Mouse (Mus musculus) urinary bladder, adult 18-20 months (tissue): ENCODE data around the gene Zfp811.
"Not testable (repeated sequence)": the region's sequence is repeated elsewhere in the genome, so short reads cannot be mapped to it uniquely, and the experiment has no call there.

Experiments
- DNase-seq, 2 experiments: peaks; one replicate each; pipeline ENCODE4 v3.0.0; 2022; ENCODE audit warnings: low spot score in 2 of 2, mixed read lengths in 2 of 2

The Zfp811 gene

GRCm38 (mm10) chr17:32809544-32810374 is at the start of gene Zfp811:
Gene Zfp811, minus strand, starts transcription at chr17:32809931.
- DNase-seq, result no peak

- DNase-seq, result not testable (repeated sequence)
Observed at GRCm38 (mm10) chr17:32856713-32857112, 47.0 kb upstream of the Zfp811 start.

GRCm38 (mm10) chr17:32851581-32851980 is 41.9 kb upstream of the Zfp811 start:
- no peak for DNase-seq

- no peak for DNase-seq
Observed at GRCm38 (mm10) chr17:32841388-32841787, 31.7 kb upstream of the Zfp811 start.

- DNase-seq, result no peak
Observed at GRCm38 (mm10) chr17:32839083-32839802, 29.5 kb upstream of the Zfp811 start.

GRCm38 (mm10) chr17:32830418-32830782 is 20.7 kb upstream of the Zfp811 start:
- no peak for DNase-seq

- peak; percentile 59 to 60 for DNase-seq
Observed at GRCm38 (mm10) chr17:32829540-32830417, 20.0 kb upstream of the Zfp811 start, which contains the start of gene Zfp799. Gene Zfp799, minus strand, starts transcription at chr17:32830261.

GRCm38 (mm10) chr17:32816074-32816784 is 6.5 kb upstream of the Zfp811 start:
- no peak for DNase-seq

GRCm38 (mm10) chr17:32814136-32814535 is 4.4 kb upstream of the Zfp811 start:
- DNase-seq, result no peak

GRCm38 (mm10) chr17:32810648-32811047 is 917 bp upstream of the Zfp811 start:
- DNase-seq, result no peak

- no peak for DNase-seq
Observed at GRCm38 (mm10) chr17:32808921-32809320, 810 bp downstream of the Zfp811 start.

GRCm38 (mm10) chr17:32789244-32789643 is 20.5 kb downstream of the Zfp811 start:
- DNase-seq, result no peak

GRCm38 (mm10) chr17:32788576-32788975 is 21.2 kb downstream of the Zfp811 start:
- DNase-seq, result no peak

- DNase-seq, result peak; percentile 75 to 83
Observed at GRCm38 (mm10) chr17:32788094-32788559, 21.6 kb downstream of the Zfp811 start, which contains the start of gene Zfp871. Gene Zfp871, minus strand, starts transcription at chr17:32788287.

GRCm38 (mm10) chr17:32787436-32788093 is 22.2 kb downstream of the Zfp811 start:
- DNase-seq, result no peak

- no peak for DNase-seq
Observed at GRCm38 (mm10) chr17:32786944-32787343, 22.8 kb downstream of the Zfp811 start.

GRCm38 (mm10) chr17:32785656-32786055 is 24.1 kb downstream of the Zfp811 start:
- no peak for DNase-seq

GRCm38 (mm10) chr17:32777564-32777963 is 32.2 kb downstream of the Zfp811 start:
- no peak for DNase-seq

GRCm38 (mm10) chr17:32771213-32771612 is 38.5 kb downstream of the Zfp811 start:
- no peak for DNase-seq

- no peak for DNase-seq
Observed at GRCm38 (mm10) chr17:32766422-32766821, 43.3 kb downstream of the Zfp811 start.
